Mouse (Mus musculus): ENCODE results near the gene Ppie. TPM values are rescaled to one million over a fixed set of nuclear protein-coding genes. Genes with fewer than 3 reads are reported as not detected.

The Ppie gene
- total and polyA plus RNA-seq, 3 experiments = 97.9 to 100 TPM; not detected in 1

DNA sequence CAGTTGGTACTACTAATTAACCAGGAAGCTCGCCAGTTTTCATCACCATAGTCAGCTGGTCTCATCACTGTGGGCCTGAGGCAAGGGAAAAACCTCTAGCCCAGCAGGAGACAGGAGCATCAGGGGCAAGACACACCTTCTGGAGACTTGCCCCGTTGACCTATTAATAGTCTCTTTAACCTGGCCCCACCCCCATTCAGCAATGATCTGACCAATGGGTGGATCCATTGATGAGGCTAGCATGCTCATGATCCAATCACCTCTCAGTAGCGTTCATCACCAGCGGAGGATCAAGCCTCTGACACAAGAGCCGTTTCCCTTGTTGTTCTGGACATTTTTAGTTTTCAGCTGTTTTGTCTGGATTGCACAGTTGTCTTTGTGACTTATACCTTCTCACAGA is 47.1 kb downstream of the Ppie start:
- Histone ChIP-seq H3K79me2 (ENCODE audit: control insufficient read depth, insufficient read depth, low read length, poor library complexity) (no peaks in the 10 kb centered on the region), H3K36me3 (ENCODE audit: control insufficient read depth in 1 of 2, insufficient read depth in 2 of 2, low read length in 2 of 2) (no peaks in the 10 kb centered on the region), H3K27ac (ENCODE audit: control insufficient read depth, low read depth, low read length) (no peak overlapping the region), H3K9ac (ENCODE audit: control insufficient read depth, low read depth, low read length, poor library complexity, severe bottlenecking) (no peak overlapping the region), H3K4me1 (ENCODE audit: control insufficient read depth in 1 of 2, insufficient read depth in 2 of 2, low read length in 2 of 2) (no peaks in the 10 kb centered on the region), H3K27me3 (ENCODE audit: control insufficient read depth in 1 of 2, insufficient read depth in 2 of 2, low read length in 2 of 2) (peaks cover 2 to 14% of the 10 kb centered on the region in 2 experiments), H3K9me3 (replicated peaks; ENCODE audit: insufficient read depth, low read length) (no peaks in the 10 kb centered on the region), H3K4me3 (ENCODE audit: control insufficient read depth in 1 of 2, insufficient read depth in 1 of 2, low read depth in 2 of 2, low read length in 2 of 2) (no peak overlapping the region)
- no peak for DNase-seq (ENCODE audit: low read depth, low spot score)
- TF ChIP-seq KAT2A (conservative IDR thresholded peaks at IDR 0.05; ENCODE audit: low read depth, low read length) (no peak), SMC3 (IDR thresholded peaks at IDR 0.05; ENCODE audit: low read depth, low read length) (no peak), MEF2A (IDR thresholded peaks at IDR 0.05; ENCODE audit: extremely low read depth, insufficient replicate concordance, low read depth, low read length, poor library complexity, severe bottlenecking) (no peak), NELFE (IDR thresholded peaks at IDR 0.05; ENCODE audit: low read depth, low read length) (no peak), CTCF (IDR thresholded peaks at IDR 0.05 in 2 of 3, conservative IDR thresholded peaks at IDR 0.05 in 1 of 3; ENCODE audit: control insufficient read depth in 1 of 3, insufficient read depth in 1 of 3, low read depth in 2 of 3, low read length in 3 of 3, poor library complexity in 1 of 3, severe bottlenecking in 1 of 3) (no peak), TCF12 (IDR thresholded peaks at IDR 0.05; ENCODE audit: low read depth, low read length) (no peak), USF1 (IDR thresholded peaks at IDR 0.05; ENCODE audit: low read depth, low read length) (no peak), ETS1 (IDR thresholded peaks at IDR 0.05; ENCODE audit: low read depth, low read length) (no peak), CHD1 (IDR thresholded peaks at IDR 0.05; ENCODE audit: low read depth, low read length) (no peak), JUND (IDR thresholded peaks at IDR 0.05; ENCODE audit: low read depth, low read length) (no peak), ZNF384 (IDR thresholded peaks at IDR 0.05; ENCODE audit: low read depth, low read length) (no peak), ZKSCAN1 (IDR thresholded peaks at IDR 0.05; ENCODE audit: low read depth, low read length) (no peak), MYB (IDR thresholded peaks at IDR 0.05; ENCODE audit: low read depth, low read length) (no peak), POLR2AphosphoS2 (IDR thresholded peaks at IDR 0.05; ENCODE audit: low read length) (no peak), POLR2AphosphoS5 (IDR thresholded peaks at IDR 0.05; ENCODE audit: borderline replicate concordance, low read depth, low read length) (no peak)

DNA sequence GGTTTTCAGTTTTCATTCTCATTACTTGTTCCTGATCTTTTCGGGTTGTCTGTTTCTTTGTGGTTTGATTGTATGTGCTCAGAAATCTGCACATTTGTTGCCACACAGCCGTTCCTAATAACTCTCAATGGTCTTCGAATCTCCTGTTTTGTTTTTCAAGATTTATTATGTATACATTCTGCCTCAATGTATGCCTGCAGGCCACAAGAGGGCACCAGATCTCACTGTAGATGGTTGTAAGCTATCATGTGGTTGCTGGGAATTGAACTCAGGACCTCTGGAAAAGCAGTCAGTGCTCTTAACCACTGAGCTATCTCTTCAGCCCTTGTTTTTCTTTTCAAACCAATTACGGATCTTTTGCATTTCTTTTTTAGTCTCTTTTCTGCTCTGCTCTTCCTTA is 53.4 kb downstream of the Ppie start:
- peak; percentile 39 for DNase-seq (ENCODE audit: low read depth, low spot score)
- H3K4me3 ChIP-seq (ENCODE audit: control insufficient read depth in 1 of 2, insufficient read depth in 1 of 2, low read depth in 2 of 2, low read length in 2 of 2) = no peak overlapping the region
- H3K79me2 ChIP-seq (ENCODE audit: control insufficient read depth, insufficient read depth, low read length, poor library complexity) = no peaks in the 10 kb centered on the region
- TF ChIP-seq TCF12 (IDR thresholded peaks at IDR 0.05; ENCODE audit: low read depth, low read length) = no peak
- no peak for TF ChIP-seq RCOR1 (IDR thresholded peaks at IDR 0.05; ENCODE audit: low read depth, low read length)
- no peak for TF ChIP-seq MYC (IDR thresholded peaks at IDR 0.05; ENCODE audit: low read depth, low read length)
- TF ChIP-seq JUND (IDR thresholded peaks at IDR 0.05; ENCODE audit: low read depth, low read length) = no peak
- TF ChIP-seq SMC3 (IDR thresholded peaks at IDR 0.05; ENCODE audit: low read depth, low read length) = peak; percentile 48
- TF ChIP-seq MAFK (IDR thresholded peaks at IDR 0.05; ENCODE audit: borderline replicate concordance, low read depth, low read length) = no peak
- TF ChIP-seq EP300 (IDR thresholded peaks at IDR 0.05; ENCODE audit: low read depth in 1 of 2, low read length in 2 of 2) = no peak
- TF ChIP-seq MAX (IDR thresholded peaks at IDR 0.05; ENCODE audit: low read length) = no peak
- no peak for TF ChIP-seq POLR2AphosphoS5 (IDR thresholded peaks at IDR 0.05; ENCODE audit: borderline replicate concordance, low read depth, low read length)
- no peak for TF ChIP-seq ZNF384 (IDR thresholded peaks at IDR 0.05; ENCODE audit: low read depth, low read length)
- no peak for TF ChIP-seq MAZ (IDR thresholded peaks at IDR 0.05; ENCODE audit: low read depth, low read length)
- no peak for TF ChIP-seq POLR2AphosphoS2 (IDR thresholded peaks at IDR 0.05; ENCODE audit: low read length)
- no peak for TF ChIP-seq CHD2 (IDR thresholded peaks at IDR 0.05; ENCODE audit: low read length)
- TF ChIP-seq RAD21 (IDR thresholded peaks at IDR 0.05; ENCODE audit: low read depth, low read length) = peak; percentile 24
- TF ChIP-seq ETS1 (IDR thresholded peaks at IDR 0.05; ENCODE audit: low read depth, low read length) = no peak
- TF ChIP-seq CTCF (IDR thresholded peaks at IDR 0.05 in 2 of 3, conservative IDR thresholded peaks at IDR 0.05 in 1 of 3; ENCODE audit: control insufficient read depth in 1 of 3, insufficient read depth in 1 of 3, low read depth in 2 of 3, low read length in 3 of 3, poor library complexity in 1 of 3, severe bottlenecking in 1 of 3) = peak; percentile 30 to 56 (median 38); a peak in 5 of 6 replicates
- no peak for TF ChIP-seq ZKSCAN1 (IDR thresholded peaks at IDR 0.05; ENCODE audit: low read depth, low read length)
- TF ChIP-seq POLR2A (IDR thresholded peaks at IDR 0.05; ENCODE audit: control insufficient read depth in 1 of 2, insufficient read depth in 1 of 2, low read depth in 1 of 2, low read length in 2 of 2, poor library complexity in 1 of 2) = no peak
- no peak for TF ChIP-seq HCFC1 (IDR thresholded peaks at IDR 0.05; ENCODE audit: low read depth, low read length)
- no peak overlapping the region for H3K27ac ChIP-seq (ENCODE audit: control insufficient read depth, low read depth, low read length)
- peaks cover 0 to 4% of the 10 kb centered on the region in 2 experiments; a peak in 1 of 4 replicates for H3K27me3 ChIP-seq (ENCODE audit: control insufficient read depth in 1 of 2, insufficient read depth in 2 of 2, low read length in 2 of 2)
- no peaks in the 10 kb centered on the region for H3K36me3 ChIP-seq (ENCODE audit: control insufficient read depth in 1 of 2, insufficient read depth in 2 of 2, low read length in 2 of 2)
- no peaks in the 10 kb centered on the region for H3K9me3 ChIP-seq (replicated peaks; ENCODE audit: insufficient read depth, low read length)
- H3K9ac ChIP-seq (ENCODE audit: control insufficient read depth, low read depth, low read length, poor library complexity, severe bottlenecking) = no peak overlapping the region
- peaks cover 0 to 5% of the 10 kb centered on the region in 2 experiments; a peak in 1 of 4 replicates for H3K4me1 ChIP-seq (ENCODE audit: control insufficient read depth in 1 of 2, insufficient read depth in 2 of 2, low read length in 2 of 2)
